22 mouse cellular contexts compared by ENCODE assay signal in genomic region chrX:11815864-11816263, GRCm38 (mm10).
"Had no signal": no experiment of that assay in that cellular context is flagged by ENCODE, and none has a peak within 500 bp of the region (broad histone marks: within the 10 kb centered on the region; RNA-seq: fewer than 3 reads in every experiment).

No protein-coding gene starts in this region.

- DNase-seq: kidney, adult 18-20 months; kidney, postnatal 14 days; layer of hippocampus, adult 9-11 months; liver; liver, postnatal 0 days; lung, postnatal 36 days; midbrain, embryonic 14.5 days; right cerebral cortex, adult 18-20 months; right cerebral cortex, postnatal 14 days; spleen, adult 18-20 months; thymus, postnatal 25 days had no signal

- H3K4me2 ChIP-seq: kidney, embryonic 15.5 days; limb, embryonic 13.5 days; midbrain, embryonic 11.5 days; neural tube, embryonic 12.5 days; neural tube, embryonic 15.5 days; stomach, embryonic 15.5 days had no signal

- H3K4me1 ChIP-seq: kidney, embryonic 15.5 days; neural tube, embryonic 12.5 days; neural tube, embryonic 15.5 days; stomach, embryonic 15.5 days had no signal

- H3K4me3 ChIP-seq: kidney, embryonic 15.5 days; layer of hippocampus, adult 2 months; limb, embryonic 10.5 days; limb, embryonic 13.5 days; neural tube, embryonic 12.5 days; neural tube, embryonic 15.5 days; stomach, embryonic 15.5 days had no signal

- H3K27ac ChIP-seq: kidney, embryonic 15.5 days; layer of hippocampus, adult 2 months; limb, embryonic 13.5 days; liver, embryonic 14.5 days; neural tube, embryonic 12.5 days; neural tube, embryonic 15.5 days; stomach, embryonic 15.5 days had no signal

- H3K9me3 ChIP-seq: kidney, embryonic 15.5 days; limb, embryonic 10.5 days; limb, embryonic 13.5 days; neural tube, embryonic 12.5 days; neural tube, embryonic 15.5 days; stomach, embryonic 15.5 days had no signal

- H3K9ac ChIP-seq: kidney, embryonic 15.5 days; limb, embryonic 13.5 days; liver, embryonic 14.5 days; liver, postnatal 0 days; neural tube, embryonic 12.5 days; neural tube, embryonic 15.5 days; stomach, embryonic 15.5 days had no signal

- H3K36me3 ChIP-seq: kidney, embryonic 15.5 days; limb, embryonic 10.5 days; limb, embryonic 13.5 days; neural tube, embryonic 12.5 days; neural tube, embryonic 15.5 days; stomach, embryonic 15.5 days had no signal

- ATAC-seq: inflammation-experienced regulatory T-cells, adult 6 months; intestine, embryonic 16.5 days; liver, postnatal 0 days had no signal
